Mouse (Mus musculus): ENCODE data around the gene Rabif. TPM values are rescaled to one million over a fixed set of nuclear protein-coding genes. Genes with fewer than 3 reads are reported as not detected.
A peak's percentile ranks its signal among the peaks of the same experiment; 100 is the strongest.

Gene Rabif
- polyA plus RNA-seq, 1 experiment from 2014 or later = 35.3 TPM

DNA sequence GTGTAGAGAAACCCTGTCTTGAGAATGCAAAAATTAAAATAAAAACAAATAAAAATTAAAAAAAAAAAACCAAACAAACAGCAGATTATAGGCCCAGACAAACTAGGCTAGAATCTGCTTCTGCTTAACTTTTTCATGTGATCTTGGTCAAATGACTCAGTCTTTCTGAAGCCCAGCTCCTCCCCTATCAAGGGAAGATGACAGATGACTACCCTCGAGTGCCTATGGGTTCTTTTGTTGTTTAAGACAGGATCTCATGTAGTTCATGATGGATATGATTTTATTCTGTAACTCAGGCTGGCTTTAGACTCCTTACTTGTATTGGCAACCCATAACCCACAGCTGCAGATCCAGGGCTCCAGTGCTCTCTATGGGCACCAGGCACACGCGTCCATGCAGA lies 57.4 kb downstream of the Rabif start:
- Histone ChIP-seq H3K9me3 (replicated peaks; ENCODE audit: control insufficient read depth, low read length) (no peaks in the 10 kb centered on the region), H3K4me3 (ENCODE audit: low read depth, low read length) (no peak overlapping the region), H3K4me1 (ENCODE audit: control insufficient read depth, insufficient read depth, low read length) (peaks cover 12% of the 10 kb centered on the region), H3K27me3 (ENCODE audit: control insufficient read depth, insufficient read depth, low read length) (no peaks in the 10 kb centered on the region), H3K27ac (ENCODE audit: low read depth, low read length) (no peak overlapping the region), H3K9ac (ENCODE audit: low read depth, low read length) (no peak overlapping the region), H3K36me3 (ENCODE audit: control insufficient read depth, insufficient read depth, low read length) (no peaks in the 10 kb centered on the region), H3K4me2 (no peak overlapping the region)
- ATAC-seq (replicated peaks; ENCODE audit: insufficient number of reproducible peaks, low FRiP score, low TSS enrichment) = no peak
- 74% methylated on average over 3 of the region's 3 CpGs for WGBS (ENCODE audit: insufficient replicate concordance)

DNA sequence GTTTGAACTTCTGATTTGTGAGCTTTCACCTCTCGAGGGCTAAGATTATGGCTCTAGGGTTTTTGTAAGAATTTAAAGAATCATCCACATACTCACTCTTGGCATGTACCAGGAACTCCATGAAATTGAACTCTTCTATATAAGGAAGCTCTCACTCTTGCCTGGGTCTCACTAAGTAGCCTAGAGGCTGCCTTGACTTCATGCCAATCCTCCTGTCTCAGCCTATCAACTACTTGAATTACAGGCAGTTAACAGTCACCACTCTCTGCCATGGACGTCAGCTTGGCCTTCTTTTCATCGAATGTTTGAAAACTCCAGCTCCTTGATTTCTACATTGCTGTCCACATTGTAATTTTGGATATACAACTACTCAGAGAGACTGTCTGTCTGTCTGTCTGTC lies 57.9 kb downstream of the Rabif start:
- no peak for ATAC-seq (replicated peaks; ENCODE audit: insufficient number of reproducible peaks, low FRiP score, low TSS enrichment)
- Histone ChIP-seq H3K27ac (ENCODE audit: low read depth, low read length) (no peak overlapping the region), H3K36me3 (ENCODE audit: control insufficient read depth, insufficient read depth, low read length) (no peaks in the 10 kb centered on the region), H3K9ac (ENCODE audit: low read depth, low read length) (no peak overlapping the region), H3K4me3 (ENCODE audit: low read depth, low read length) (no peak overlapping the region), H3K27me3 (ENCODE audit: control insufficient read depth, insufficient read depth, low read length) (no peaks in the 10 kb centered on the region), H3K4me1 (ENCODE audit: control insufficient read depth, insufficient read depth, low read length) (peaks cover 15% of the 10 kb centered on the region), H3K4me2 (no peak overlapping the region), H3K9me3 (replicated peaks; ENCODE audit: control insufficient read depth, low read length) (no peaks in the 10 kb centered on the region)
- 49% methylated on average over 3 of the region's 3 CpGs for WGBS (ENCODE audit: insufficient replicate concordance)

DNA sequence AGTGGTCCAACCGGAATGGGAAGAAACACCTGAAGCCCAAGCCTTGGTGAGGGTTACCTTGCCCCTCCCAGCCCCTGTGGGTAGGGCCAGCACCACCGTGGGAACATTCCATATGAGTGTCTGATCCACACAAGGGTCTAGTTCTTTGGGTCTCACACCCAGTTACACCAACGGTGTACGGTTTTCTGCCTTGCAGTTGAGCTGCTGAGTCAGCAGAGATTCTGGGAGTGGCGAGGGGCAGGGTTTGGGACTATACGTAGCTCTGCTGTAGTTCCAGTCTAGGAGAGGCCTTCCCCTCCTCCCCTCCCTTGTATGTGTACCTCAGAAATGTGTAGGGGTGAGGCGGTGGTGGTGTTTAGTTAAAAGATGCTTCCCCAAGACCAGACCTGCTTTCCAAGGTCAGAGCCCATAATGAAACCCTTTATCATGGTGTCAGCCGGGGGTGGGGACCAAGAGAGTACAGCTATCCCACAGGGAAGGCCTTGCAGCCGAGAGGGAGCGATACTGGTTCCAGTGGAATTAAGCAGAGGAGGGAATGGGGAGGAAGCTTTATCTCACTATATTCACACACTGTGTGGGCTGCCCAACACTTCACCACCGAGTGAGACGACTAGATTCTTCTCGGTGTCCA lies 60.9 kb downstream of the Rabif start:
- 22% methylated on average over 13 of the region's 13 CpGs for WGBS (ENCODE audit: insufficient replicate concordance)
- Histone ChIP-seq H3K4me2 (peak overlapping the region; percentile 96), H3K36me3 (ENCODE audit: control insufficient read depth, insufficient read depth, low read length) (no peaks in the 10 kb centered on the region), H3K9ac (ENCODE audit: low read depth, low read length) (no peak overlapping the region), H3K9me3 (replicated peaks; ENCODE audit: control insufficient read depth, low read length) (no peaks in the 10 kb centered on the region), H3K27me3 (ENCODE audit: control insufficient read depth, insufficient read depth, low read length) (no peaks in the 10 kb centered on the region), H3K4me1 (ENCODE audit: control insufficient read depth, insufficient read depth, low read length) (peaks cover 15% of the 10 kb centered on the region), H3K27ac (ENCODE audit: low read depth, low read length) (no peak overlapping the region), H3K4me3 (ENCODE audit: low read depth, low read length) (peak overlapping the region; percentile 69)
- ATAC-seq (replicated peaks; ENCODE audit: insufficient number of reproducible peaks, low FRiP score, low TSS enrichment) = no peak

DNA sequence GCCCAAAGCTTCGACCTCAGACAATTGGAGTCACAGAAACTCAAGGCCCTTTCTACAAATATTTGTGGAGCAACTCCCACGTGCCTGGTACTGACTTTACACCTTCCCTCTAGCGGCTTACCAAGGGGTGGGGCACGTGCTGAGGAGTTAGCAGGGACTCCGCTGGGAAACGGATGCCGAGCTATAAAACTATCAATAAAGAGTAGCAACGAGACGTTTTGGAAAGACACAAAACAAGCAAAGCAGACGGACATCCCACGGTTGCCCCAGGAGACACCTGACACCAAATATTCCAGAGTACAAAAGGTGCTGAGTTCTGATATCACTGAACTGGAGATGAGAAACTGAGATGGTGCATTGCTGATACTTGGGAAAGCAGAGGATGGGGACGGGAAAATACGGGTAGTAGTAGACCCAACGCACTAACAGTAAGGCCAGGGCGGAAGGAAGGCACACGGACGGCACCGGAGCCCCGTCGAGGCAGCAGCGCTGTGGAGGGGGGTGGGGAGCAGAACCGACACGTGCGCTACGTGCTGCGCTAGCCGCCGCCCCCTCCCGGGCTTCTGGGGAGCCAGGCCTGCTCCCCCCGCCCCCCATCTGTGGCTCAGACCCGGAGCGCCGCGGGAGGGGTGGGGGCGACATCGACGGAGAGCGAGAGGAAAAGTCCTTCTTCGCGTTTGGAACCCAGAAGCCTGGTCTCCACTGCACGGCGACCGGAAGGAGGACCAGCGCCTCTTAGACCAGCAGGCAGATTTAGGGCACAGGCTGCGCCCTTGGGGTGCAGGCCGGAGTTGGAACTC lies 61.6 kb downstream of the Rabif start:
- under 1% methylated on average over 46 of the region's 46 CpGs for WGBS (ENCODE audit: insufficient replicate concordance)
- H3K36me3 ChIP-seq (ENCODE audit: control insufficient read depth, insufficient read depth, low read length) = no peaks in the 10 kb centered on the region
- peaks cover 15% of the 10 kb centered on the region for H3K4me1 ChIP-seq (ENCODE audit: control insufficient read depth, insufficient read depth, low read length)
- peak overlapping the region; percentile 78 for H3K9ac ChIP-seq (ENCODE audit: low read depth, low read length)
- peak overlapping the region; percentile 96 for H3K4me2 ChIP-seq
- peak overlapping the region; percentile 69 for H3K4me3 ChIP-seq (ENCODE audit: low read depth, low read length)
- H3K27ac ChIP-seq (ENCODE audit: low read depth, low read length) = peak overlapping the region; percentile 84
- H3K27me3 ChIP-seq (ENCODE audit: control insufficient read depth, insufficient read depth, low read length) = no peaks in the 10 kb centered on the region
- no peaks in the 10 kb centered on the region for H3K9me3 ChIP-seq (replicated peaks; ENCODE audit: control insufficient read depth, low read length)
- ATAC-seq (replicated peaks; ENCODE audit: insufficient number of reproducible peaks, low FRiP score, low TSS enrichment) = peak; percentile 8; the same call in 1 of the 2 replicates

DNA sequence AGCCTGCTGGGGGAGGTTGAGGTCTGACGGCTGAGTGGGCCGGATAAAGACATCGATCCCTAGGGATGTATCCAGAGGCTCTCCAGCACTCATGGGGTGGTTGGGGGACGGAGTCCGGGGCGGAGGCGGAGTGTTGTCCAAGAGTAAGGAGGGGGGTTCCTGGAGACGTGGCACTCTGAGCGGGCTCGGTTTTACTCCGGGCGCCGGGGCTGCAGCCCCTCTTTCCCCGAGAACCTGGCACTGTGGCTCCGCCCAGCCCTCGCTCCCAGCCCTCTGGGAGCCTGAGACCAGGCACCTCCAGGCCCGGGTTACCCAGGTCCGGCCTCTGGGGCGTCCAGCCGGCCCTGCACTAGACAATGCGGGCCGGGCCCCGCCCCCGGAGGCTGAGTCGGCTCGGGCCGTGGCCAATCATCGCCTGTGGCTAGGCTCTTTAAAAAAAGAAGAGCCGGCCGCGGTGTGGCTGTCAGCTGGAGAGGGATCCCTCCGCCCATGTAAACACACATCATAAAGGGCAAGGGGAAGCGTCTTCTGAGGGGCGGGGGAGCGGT lies 62.3 kb downstream of the Rabif start:
- Histone ChIP-seq H3K4me1 (ENCODE audit: control insufficient read depth, insufficient read depth, low read length) (peaks cover 15% of the 10 kb centered on the region), H3K27ac (ENCODE audit: low read depth, low read length) (peak overlapping the region; percentile 84), H3K36me3 (ENCODE audit: control insufficient read depth, insufficient read depth, low read length) (no peaks in the 10 kb centered on the region), H3K9ac (ENCODE audit: low read depth, low read length) (peak overlapping the region; percentile 78), H3K4me3 (ENCODE audit: low read depth, low read length) (peak overlapping the region; percentile 69), H3K9me3 (replicated peaks; ENCODE audit: control insufficient read depth, low read length) (no peaks in the 10 kb centered on the region), H3K4me2 (peak overlapping the region; percentile 96), H3K27me3 (ENCODE audit: control insufficient read depth, insufficient read depth, low read length) (no peaks in the 10 kb centered on the region)
- ATAC-seq (replicated peaks; ENCODE audit: insufficient number of reproducible peaks, low FRiP score, low TSS enrichment) = peak; percentile 95
- under 1% methylated on average over 35 of the region's 35 CpGs for WGBS (ENCODE audit: insufficient replicate concordance)

Other genes with a start within 250 kb of the Rabif start
- 3.7 and 4.2 TPM in 2 replicates for gene Myog, start 204.7 kb upstream of the Rabif start, polyA plus RNA-seq (2014; fragmentation: Nextera tagmentation; extraction: Ambion mirVana)
- gene Ppfia4, start 161.7 kb upstream of the Rabif start, polyA plus RNA-seq (2014; fragmentation: Nextera tagmentation; extraction: Ambion mirVana) = 9.4 and 9.7 TPM in 2 replicates
- 75.1 and 78.8 TPM in 2 replicates for gene Tmem183a, start 132.7 kb upstream of the Rabif start, polyA plus RNA-seq (2014; fragmentation: Nextera tagmentation; extraction: Ambion mirVana)
- not detected in 2 replicates for gene 4933406M09Rik, start 108.7 kb upstream of the Rabif start, polyA plus RNA-seq (2014; fragmentation: Nextera tagmentation; extraction: Ambion mirVana)
- gene Cyb5r1, start 89.1 kb upstream of the Rabif start, polyA plus RNA-seq (2014; fragmentation: Nextera tagmentation; extraction: Ambion mirVana) = 35.2 and 36.9 TPM in 2 replicates
- gene Adipor1, start 79.3 kb upstream of the Rabif start, polyA plus RNA-seq (2014; fragmentation: Nextera tagmentation; extraction: Ambion mirVana) = 129 and 130 TPM in 2 replicates
- 15.5 and 22.2 TPM in 2 replicates for gene Klhl12, start 39.1 kb upstream of the Rabif start, polyA plus RNA-seq (2014; fragmentation: Nextera tagmentation; extraction: Ambion mirVana)
- not detected in 2 replicates for gene Mgat4e, start 55.0 kb downstream of the Rabif start, polyA plus RNA-seq (2014; fragmentation: Nextera tagmentation; extraction: Ambion mirVana)
- gene Kdm5b, start 65.5 kb downstream of the Rabif start, polyA plus RNA-seq (2014; fragmentation: Nextera tagmentation; extraction: Ambion mirVana) = 34.9 and 35.9 TPM in 2 replicates
- 0.37 and 0.79 TPM in 2 replicates for gene Syt2, start 152.0 kb downstream of the Rabif start, polyA plus RNA-seq (2014; fragmentation: Nextera tagmentation; extraction: Ambion mirVana)

Data from heart, embryonic 11.5 days (tissue).